Mouse (Mus musculus) heart, embryonic 10.5 days (tissue): Measurements from ENCODE around the gene Mafb. TPM values are rescaled to one million over a fixed set of nuclear protein-coding genes. Genes with fewer than 3 reads are reported as not detected.
A peak's percentile ranks its signal among the peaks of the same experiment; 100 is the strongest.

ENCODE experiments used
- DNase-seq: peaks from one replicate; pipeline ENCODE4 v3.0.0-alpha.2; 2017; ENCODE audit warnings: low spot score
- H3K27ac ChIP-seq: fragments of 300-500 bp; sonication (generic); 2 replicates; pipeline ENCODE4 v1.5.1; 2016; ENCODE audit warnings: mild to moderate bottlenecking
- H3K27me3 ChIP-seq: fragments of 300-500 bp; sonication (generic); 2 replicates; pipeline ENCODE4 v1.6.1; 2016; ENCODE audit warnings: mild to moderate bottlenecking; ENCODE audit not compliant: poor library complexity, insufficient read depth, severe bottlenecking
- H3K36me3 ChIP-seq: fragments of 300-500 bp; sonication (generic); 2 replicates; pipeline ENCODE4 v1.6.1; 2016; ENCODE audit warnings: mild to moderate bottlenecking, moderate library complexity
- H3K4me1 ChIP-seq: fragments of 300-500 bp; sonication (generic); 2 replicates; pipeline ENCODE4 v1.6.1; 2016; ENCODE audit warnings: mild to moderate bottlenecking
- H3K4me3 ChIP-seq: fragments of 300-500 bp; sonication (generic); 2 replicates; pipeline ENCODE4 v1.5.1; 2016; ENCODE audit warnings: mild to moderate bottlenecking, moderate library complexity
- H3K9me3 ChIP-seq: fragments of 300-500 bp; sonication (generic); 2 replicates; pipeline ENCODE4 v1.6.1; 2016; ENCODE audit warnings: mild to moderate bottlenecking, moderate library complexity
- WGBS: fragments of 180-500 bp; shearing (Covaris S2); methylation state at CpG from one replicate; pipeline ENCODE4 v1.1.7; 2016; 5-methylcytosine and 5-hydroxymethylcytosine counted together
- polyA plus RNA-seq: library from polyadenylated mRNA; unstranded; fragments of >200 nt; fragmentation: Nextera tagmentation; extraction: Ambion mirVana; gene quantifications from 2 replicates; pipeline ENCODE4 v1.2.1, GENCODE M21; 2016

The Mafb gene
- 4.6 and 5.5 TPM in 2 replicates for polyA plus RNA-seq

DNA sequence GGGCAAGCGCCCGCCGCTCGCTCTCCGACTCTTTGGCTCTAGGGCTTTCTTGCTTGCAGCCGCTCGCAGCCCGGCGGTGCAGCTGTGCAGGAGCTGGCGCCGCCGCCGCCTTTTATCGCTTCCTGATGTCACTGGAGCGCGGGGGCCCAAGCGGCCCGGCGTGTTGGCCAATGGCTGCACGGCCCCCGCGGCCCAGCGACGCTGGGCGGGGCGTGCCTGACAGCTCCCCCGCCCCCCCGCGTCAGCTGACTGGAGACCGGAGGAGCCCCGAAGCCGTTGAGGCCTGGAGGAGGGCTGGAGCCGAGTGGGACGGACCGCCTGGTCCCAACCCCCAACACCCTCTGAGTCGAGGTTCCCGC is at the start of gene Mafb:
Gene Mafb (minus strand): TSS at position 86 of the 359 bp plus-strand sequence.
- H3K27ac ChIP-seq = peak within 1 kb of the TSS; percentile 87

GRCm38 (mm10) chr2:160415161-160415560 is 48.3 kb upstream of the Mafb start:
- H3K9me3 ChIP-seq = no peaks in the 10 kb centered on the region
- DNase-seq = no peak
- 0 out of 2 replicates have a peak, but pooled peaks cover 4% of the 10 kb centered on the region for H3K27me3 ChIP-seq
- H3K4me3 ChIP-seq = no peak overlapping the region
- H3K36me3 ChIP-seq = no peaks in the 10 kb centered on the region
- H3K4me1 ChIP-seq = no peaks in the 10 kb centered on the region
- 84% methylated on average over 8 of the region's 8 CpGs for WGBS
- H3K27ac ChIP-seq = no peak overlapping the region

More for the DNA sequence above, at the start of gene Mafb:
- Histone ChIP-seq H3K4me3 (peak within 1 kb of the TSS; percentile 71), H3K27me3 (peaks cover 84% of the 10 kb centered on the region), H3K36me3 (no peaks in the 10 kb centered on the region), H3K9me3 (no peaks in the 10 kb centered on the region), H3K4me1 (peaks cover 47% of the 10 kb centered on the region)
- 0% methylated on average over 25 of the region's 37 CpGs for WGBS
- DNase-seq = peak; percentile 94

GRCm38 (mm10) chr2:160414736-160415135 is 47.9 kb upstream of the Mafb start:
- H3K4me3 ChIP-seq = no peak overlapping the region
- H3K4me1 ChIP-seq = no peaks in the 10 kb centered on the region
- H3K9me3 ChIP-seq = no peaks in the 10 kb centered on the region
- no peaks in the 10 kb centered on the region for H3K36me3 ChIP-seq
- no peak overlapping the region for H3K27ac ChIP-seq
- WGBS = 84% methylated on average over 11 of the region's 11 CpGs
- DNase-seq = no peak
- H3K27me3 ChIP-seq = 0 out of 2 replicates have a peak, but pooled peaks cover 4% of the 10 kb centered on the region

DNA sequence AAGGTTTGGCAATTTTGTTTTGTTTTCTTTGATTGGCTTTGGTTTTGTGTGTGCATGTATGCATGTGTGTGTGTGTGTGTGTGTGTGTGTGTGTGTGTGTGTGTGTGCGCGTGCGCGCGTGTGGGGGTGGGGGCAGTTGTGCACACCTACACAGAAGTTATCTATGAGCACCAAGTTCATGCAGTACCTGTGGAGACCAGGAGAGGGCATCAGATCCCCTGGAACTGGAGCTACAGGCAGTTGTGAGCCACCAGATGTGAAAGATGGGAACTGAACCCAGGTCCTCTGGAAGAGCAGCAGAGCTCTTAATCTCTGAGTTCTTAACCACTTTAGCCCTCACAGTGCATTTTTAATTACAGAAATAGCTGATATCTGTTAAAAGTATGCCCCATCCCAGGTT is 47.1 kb upstream of the Mafb start:
- Histone ChIP-seq H3K27me3 (no peaks in the 10 kb centered on the region), H3K36me3 (no peaks in the 10 kb centered on the region), H3K27ac (no peak overlapping the region), H3K4me1 (no peaks in the 10 kb centered on the region), H3K4me3 (no peak overlapping the region), H3K9me3 (no peaks in the 10 kb centered on the region)
- 94% methylated on average over 5 of the region's 5 CpGs for WGBS
- no peak for DNase-seq

DNA sequence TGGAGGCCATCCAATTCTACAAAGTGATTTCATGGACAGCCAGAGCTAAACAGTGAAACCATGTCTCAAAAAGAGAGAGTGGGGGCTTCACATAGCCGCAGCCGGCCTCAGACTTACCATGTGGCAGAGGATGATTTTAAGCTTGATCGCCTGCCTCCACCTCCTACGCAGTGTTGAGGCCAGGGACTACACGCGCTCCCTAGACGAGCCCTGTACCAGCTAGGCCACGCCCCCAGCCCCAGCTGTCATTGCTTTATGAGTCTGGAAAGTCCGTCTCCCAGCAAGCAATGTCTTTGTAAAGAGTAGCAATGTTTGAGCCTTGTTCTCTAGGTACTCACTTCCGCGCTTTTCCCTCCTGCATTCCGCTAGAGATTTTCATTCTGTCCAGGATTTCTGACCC is 46.2 kb upstream of the Mafb start:
- H3K4me3 ChIP-seq = no peak overlapping the region
- no peak for DNase-seq
- WGBS = 63% methylated on average over 12 of the region's 12 CpGs

GRCm38 (mm10) chr2:160411431-160411830 is 44.6 kb upstream of the Mafb start:
- DNase-seq = no peak
- Histone ChIP-seq H3K9me3 (no peaks in the 10 kb centered on the region), H3K36me3 (no peaks in the 10 kb centered on the region), H3K27me3 (no peaks in the 10 kb centered on the region), H3K4me3 (no peak overlapping the region), H3K27ac (no peak overlapping the region), H3K4me1 (no peaks in the 10 kb centered on the region)
- WGBS = 59% methylated on average over 7 of the region's 7 CpGs

More for the DNA sequence above, 46.2 kb upstream of the Mafb start:
- H3K36me3 ChIP-seq = no peaks in the 10 kb centered on the region
- no peaks in the 10 kb centered on the region for H3K9me3 ChIP-seq
- no peaks in the 10 kb centered on the region for H3K27me3 ChIP-seq
- no peak overlapping the region for H3K27ac ChIP-seq
- H3K4me1 ChIP-seq = no peaks in the 10 kb centered on the region

- no peak overlapping the region for H3K4me3 ChIP-seq
- WGBS = 84% methylated on average over 3 of the region's 3 CpGs
These were observed 40.9 kb upstream of the Mafb start for GRCm38 (mm10) chr2:160407720-160408119.

DNA sequence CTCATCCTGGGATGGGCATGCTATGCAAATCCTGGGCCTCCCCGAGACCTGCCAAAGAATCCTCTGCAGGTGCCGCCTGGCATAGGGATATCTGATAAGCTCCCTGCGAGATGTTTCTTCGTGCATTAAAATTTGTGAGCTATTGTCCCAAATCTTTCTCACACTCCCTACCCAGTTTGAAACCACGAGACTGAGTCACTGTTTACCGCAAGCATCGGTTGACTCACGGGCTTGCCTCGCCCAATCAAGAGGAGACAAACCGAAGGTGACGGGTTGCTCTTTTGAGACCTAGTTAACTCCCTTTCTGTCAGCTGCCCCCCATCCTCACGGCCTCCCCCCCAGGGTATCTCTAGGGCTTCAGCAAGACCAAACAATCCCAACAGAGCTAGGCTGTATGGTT is 30.9 kb upstream of the Mafb start:
- 74% methylated on average over 12 of the region's 12 CpGs for WGBS
- H3K4me1 ChIP-seq = no peaks in the 10 kb centered on the region
- H3K27ac ChIP-seq = no peak overlapping the region

More at GRCm38 (mm10) chr2:160407720-160408119, 40.9 kb upstream of the Mafb start:
- H3K4me1 ChIP-seq = no peaks in the 10 kb centered on the region
- H3K27ac ChIP-seq = no peak overlapping the region
- no peaks in the 10 kb centered on the region for H3K36me3 ChIP-seq
- H3K27me3 ChIP-seq = no peaks in the 10 kb centered on the region
- DNase-seq = no peak
- H3K9me3 ChIP-seq = no peaks in the 10 kb centered on the region

GRCm38 (mm10) chr2:160394735-160395134 is 27.9 kb upstream of the Mafb start:
- H3K9me3 ChIP-seq = no peaks in the 10 kb centered on the region
- H3K36me3 ChIP-seq = no peaks in the 10 kb centered on the region
- no peak overlapping the region for H3K4me3 ChIP-seq
- no peak for DNase-seq
- H3K4me1 ChIP-seq = no peaks in the 10 kb centered on the region
- no peak overlapping the region for H3K27ac ChIP-seq
- 72% methylated on average over 7 of the region's 7 CpGs for WGBS
- H3K27me3 ChIP-seq = peaks cover 21% of the 10 kb centered on the region; the same call in 1 of the 2 replicates

More for the DNA sequence above, 30.9 kb upstream of the Mafb start:
- Histone ChIP-seq H3K4me3 (no peak overlapping the region), H3K27me3 (peaks cover 7% of the 10 kb centered on the region; the same call in 1 of the 2 replicates), H3K9me3 (no peaks in the 10 kb centered on the region), H3K36me3 (no peaks in the 10 kb centered on the region)
- DNase-seq = no peak

- no peak overlapping the region for H3K27ac ChIP-seq
- WGBS = 62% methylated on average over 3 of the region's 3 CpGs
- no peak for DNase-seq
- H3K9me3 ChIP-seq = no peaks in the 10 kb centered on the region
- peaks cover 25% of the 10 kb centered on the region; the same call in 1 of the 2 replicates for H3K27me3 ChIP-seq
- no peak overlapping the region for H3K4me3 ChIP-seq
- no peaks in the 10 kb centered on the region for H3K36me3 ChIP-seq
- H3K4me1 ChIP-seq = no peaks in the 10 kb centered on the region; the same call in 1 of the 2 replicates
These were observed 25.8 kb upstream of the Mafb start for GRCm38 (mm10) chr2:160392648-160393047.

DNA sequence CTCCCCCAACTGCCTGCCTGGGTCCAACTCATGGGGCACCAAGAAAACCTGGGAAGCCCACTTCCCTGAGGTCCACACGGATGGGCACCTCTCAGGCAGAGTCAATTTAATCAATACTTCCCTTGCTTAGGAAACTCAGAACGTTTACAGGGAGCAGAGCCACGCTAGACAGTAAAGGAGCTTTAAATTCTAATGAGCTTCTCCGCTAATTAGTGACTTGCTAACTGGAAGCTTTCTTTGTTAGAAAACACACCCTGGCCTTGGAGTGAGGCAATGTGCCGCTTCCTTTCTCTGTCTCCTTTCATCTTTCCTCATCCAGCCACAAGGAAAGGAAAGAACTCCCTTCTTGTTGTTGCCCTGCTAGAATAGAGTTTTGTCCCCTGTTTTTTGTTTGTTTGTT is 21.7 kb upstream of the Mafb start:
- no peak overlapping the region for H3K4me3 ChIP-seq
- no peaks in the 10 kb centered on the region for H3K9me3 ChIP-seq
- no peak overlapping the region for H3K27ac ChIP-seq
- H3K27me3 ChIP-seq = peaks cover 19% of the 10 kb centered on the region; the same call in 1 of the 2 replicates
- DNase-seq = no peak
- H3K4me1 ChIP-seq = no peaks in the 10 kb centered on the region; the same call in 1 of the 2 replicates
- 33% methylated on average over 5 of the region's 5 CpGs for WGBS
- H3K36me3 ChIP-seq = no peaks in the 10 kb centered on the region

- WGBS = 47% methylated on average over 3 of the region's 3 CpGs
- no peaks in the 10 kb centered on the region; the same call in 1 of the 2 replicates for H3K4me1 ChIP-seq
- H3K27me3 ChIP-seq = 0 out of 2 replicates have a peak, but pooled peaks cover 5% of the 10 kb centered on the region
- no peaks in the 10 kb centered on the region for H3K36me3 ChIP-seq
- no peak overlapping the region for H3K4me3 ChIP-seq
- no peaks in the 10 kb centered on the region for H3K9me3 ChIP-seq
- H3K27ac ChIP-seq = no peak overlapping the region
- DNase-seq = no peak
These were observed 16.6 kb upstream of the Mafb start for GRCm38 (mm10) chr2:160383418-160383817.

GRCm38 (mm10) chr2:160378271-160378670 is 11.4 kb upstream of the Mafb start:
- no peak for DNase-seq
- 45% methylated on average over 4 of the region's 4 CpGs for WGBS
- H3K27me3 ChIP-seq = peaks cover 51% of the 10 kb centered on the region

DNA sequence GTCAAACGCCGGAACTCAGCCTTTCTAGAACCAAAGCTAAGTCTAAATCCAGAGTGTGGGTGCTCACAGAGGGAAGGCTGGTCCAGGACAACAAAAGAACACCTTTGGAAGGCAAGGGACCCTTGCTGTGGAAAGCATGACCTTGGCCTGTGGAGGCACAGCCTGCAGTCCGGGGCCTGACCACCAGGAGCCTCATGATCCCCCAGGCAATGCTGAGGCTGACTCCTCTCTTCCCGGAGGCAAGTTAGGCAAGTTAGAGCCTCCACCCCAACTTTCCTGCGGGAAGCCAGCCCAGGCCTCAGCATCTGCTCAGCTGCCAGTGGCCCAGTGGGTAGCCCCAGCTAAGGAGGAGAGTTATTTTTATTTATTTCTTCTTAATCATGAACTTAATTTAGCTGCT is 9.4 kb upstream of the Mafb start:
- Histone ChIP-seq H3K4me3 (no peak overlapping the region), H3K27ac (no peak overlapping the region), H3K9me3 (no peaks in the 10 kb centered on the region), H3K4me1 (no peaks in the 10 kb centered on the region), H3K27me3 (peaks cover 68% of the 10 kb centered on the region), H3K36me3 (no peaks in the 10 kb centered on the region)
- DNase-seq = no peak
- 32% methylated on average over 5 of the region's 5 CpGs for WGBS

More at GRCm38 (mm10) chr2:160378271-160378670, 11.4 kb upstream of the Mafb start:
- no peak overlapping the region for H3K4me3 ChIP-seq
- no peaks in the 10 kb centered on the region for H3K9me3 ChIP-seq
- H3K36me3 ChIP-seq = no peaks in the 10 kb centered on the region
- no peak overlapping the region for H3K27ac ChIP-seq
- H3K4me1 ChIP-seq = no peaks in the 10 kb centered on the region
